ENCODE assay signal across 13 mouse cellular contexts in the genomic region with DNA sequence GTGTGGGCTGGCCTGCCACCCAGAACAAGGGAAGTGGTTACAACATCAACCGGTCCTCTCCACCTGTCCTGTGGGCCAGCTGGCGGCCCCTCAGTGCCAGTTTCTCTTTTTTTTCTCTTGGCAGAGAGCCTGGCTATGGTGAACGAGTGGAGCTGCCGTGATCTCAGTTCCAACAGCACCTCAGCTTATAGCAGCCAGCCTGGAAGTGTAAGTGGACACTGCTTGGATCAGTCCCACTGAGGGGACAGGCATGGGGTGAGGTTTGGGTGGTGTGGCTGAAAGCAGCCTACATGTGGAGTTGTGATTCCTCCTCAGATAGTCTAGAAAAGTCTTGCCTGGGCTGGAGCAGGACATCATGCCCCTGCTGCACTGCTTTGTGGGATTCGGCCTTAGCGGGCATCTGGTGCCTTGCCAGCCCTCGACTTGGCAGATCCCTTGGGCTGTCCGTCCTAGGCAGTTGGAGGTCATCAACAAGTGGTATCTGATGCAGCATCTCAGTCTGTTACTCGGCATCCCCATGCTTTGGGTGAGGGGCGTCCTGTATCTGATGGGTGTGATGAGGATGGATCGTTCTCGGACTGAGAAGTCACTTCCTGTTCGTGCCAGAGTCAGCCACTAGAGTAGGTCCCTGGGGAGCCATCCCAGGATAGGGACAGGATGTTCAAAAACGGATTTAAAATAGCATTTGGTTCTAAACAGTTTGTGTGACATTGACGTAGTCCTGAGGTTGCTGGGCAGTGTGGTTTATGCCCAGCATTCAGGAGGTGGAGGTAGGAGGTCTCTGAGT. TPM values are rescaled to one million over a fixed set of nuclear protein-coding genes. Genes with fewer than 3 reads are reported as not detected.
DNase-seq lines count a peak whose midpoint lies in the region; ATAC-seq and TF ChIP-seq lines count a peak whose summit lies in the region.
"Had no signal": no experiment of that assay in that cellular context is flagged by ENCODE, and none has a peak within 500 bp of the region (broad histone marks: within the 10 kb centered on the region; RNA-seq: fewer than 3 reads in every experiment).

No protein-coding gene starts in this region.

- H3K4me3 ChIP-seq in midbrain, postnatal 0 days (ENCODE audit: low read depth, low read length): no peak overlapping the region
- H3K4me3 ChIP-seq: erythroblast, embryonic 14.5 days; midbrain, embryonic 12.5 days had no signal

- peak; percentile 76 for DNase-seq in gastrocnemius, adult 18-20 months (ENCODE audit: low spot score)
- no peak for DNase-seq in gastrocnemius, postnatal 10 days
- DNase-seq in 3T3-L1 (ENCODE audit: low read depth, low spot score): peak; percentile 19
- DNase-seq in cerebellum, adult 9-11 months: peak; percentile 91
- DNase-seq in midbrain, postnatal 0 days (ENCODE audit: low spot score): no peak
- DNase-seq in right cerebral cortex, postnatal 25 days: no peak
- DNase-seq: adrenal gland, postnatal 25 days had no signal

- H3K27ac ChIP-seq in midbrain, postnatal 0 days (ENCODE audit: low read depth, low read length): no peak overlapping the region
- H3K27ac ChIP-seq: midbrain, embryonic 12.5 days; stomach, postnatal 0 days had no signal

- no peaks in the 10 kb centered on the region for H3K9me3 ChIP-seq in midbrain, postnatal 0 days (ENCODE audit: low read length)
- H3K9me3 ChIP-seq: midbrain, embryonic 12.5 days had no signal

- H3K4me1 ChIP-seq in midbrain, postnatal 0 days (ENCODE audit: insufficient read depth, low read length): no peaks in the 10 kb centered on the region
- H3K4me1 ChIP-seq: midbrain, embryonic 12.5 days had no signal

- H3K9ac ChIP-seq in midbrain, postnatal 0 days (replicated peaks; ENCODE audit: low read length, poor library complexity, severe bottlenecking): no peak overlapping the region
- H3K9ac ChIP-seq: midbrain, embryonic 12.5 days had no signal

- TF ChIP-seq CTCF in midbrain, postnatal 0 days (IDR thresholded peaks at IDR 0.05): no peak

- no peak overlapping the region for H3K4me2 ChIP-seq in midbrain, postnatal 0 days (ENCODE audit: low read depth, low read length, poor library complexity, severe bottlenecking)
- H3K4me2 ChIP-seq: midbrain, embryonic 12.5 days had no signal

- peak; percentile 76 to 78 for ATAC-seq in hematopoietic stem cell, adult 5-6 weeks (replicated peaks in 1 of 2; ENCODE audit: insufficient read depth in 1 of 2, low FRiP score in 2 of 2, low TSS enrichment in 1 of 2, low read depth in 1 of 2, poor library complexity in 2 of 2, severe bottlenecking in 2 of 2)
- ATAC-seq in midbrain, postnatal 0 days (ENCODE audit: low FRiP score): no peak
- no peak for ATAC-seq in CD4-positive, CD25-positive, alpha-beta regulatory T cell, adult 4 months

- 89% methylated on average over 15 of the region's 15 CpGs for WGBS in midbrain, postnatal 0 days

- peaks cover 68% of the 10 kb centered on the region for H3K36me3 ChIP-seq in midbrain, postnatal 0 days (ENCODE audit: insufficient read depth, low read length)

- H3K27me3 ChIP-seq in midbrain, postnatal 0 days (ENCODE audit: insufficient read depth, low read length): no peaks in the 10 kb centered on the region
- H3K27me3 ChIP-seq: midbrain, embryonic 12.5 days had no signal

RNA-seq across cellular contexts. Expression of a gene that starts 22.7 kb away (rescaled TPM):
- total RNA-seq in gastrocnemius, adult 18-20 months (2021): 1 to 10 TPM; 5.3 to 5.8 TPM
- total RNA-seq in gastrocnemius, postnatal 10 days (2021): 1 to 10 TPM; 6.8 to 8.0 TPM
- 11.6 and 14.4 TPM in 2 replicates for total RNA-seq in hematopoietic stem cell, adult 5-6 weeks (2017)
- 34.1 and 34.7 TPM in 2 replicates for total RNA-seq in midbrain, postnatal 0 days (2014; rRNA removed)
- 17.3 and 19.5 TPM in 2 replicates for polyA plus RNA-seq in midbrain, postnatal 0 days (2015; fragmentation: Nextera tagmentation; extraction: Ambion mirVana)
- 10 to 100 TPM; 18.4 to 30.0 TPM for polyA plus RNA-seq in CD4-positive, CD25-positive, alpha-beta regulatory T cell, adult 4 months (2017; shearing (Covaris generic))

RNA-seq across cellular contexts. Expression of a gene that starts 26.5 kb away (rescaled TPM):
- total RNA-seq in gastrocnemius, adult 18-20 months (2021): 10 to 100 TPM; 12.7 to 14.5 TPM
- total RNA-seq in gastrocnemius, postnatal 10 days (2021): 10 to 100 TPM; 12.3 to 12.4 TPM
- 13.3 and 18.7 TPM in 2 replicates for total RNA-seq in hematopoietic stem cell, adult 5-6 weeks (2017)
- total RNA-seq in midbrain, postnatal 0 days (2014; rRNA removed): 16.8 and 17.9 TPM in 2 replicates
- 30.2 and 30.3 TPM in 2 replicates for polyA plus RNA-seq in midbrain, postnatal 0 days (2015; fragmentation: Nextera tagmentation; extraction: Ambion mirVana)
- polyA plus RNA-seq in CD4-positive, CD25-positive, alpha-beta regulatory T cell, adult 4 months (2017; shearing (Covaris generic)): 10 to 100 TPM; 15.6 to 20.7 TPM

RNA-seq across cellular contexts. Expression of a gene that starts 29.1 kb away (rescaled TPM):
- total RNA-seq in gastrocnemius, adult 18-20 months (2021): 10 to 100 TPM; 14.1 to 15.6 TPM
- 10 to 100 TPM; 13.1 to 13.5 TPM for total RNA-seq in gastrocnemius, postnatal 10 days (2021)
- 16.6 and 21.9 TPM in 2 replicates for total RNA-seq in hematopoietic stem cell, adult 5-6 weeks (2017)
- 97.2 and 104 TPM in 2 replicates for total RNA-seq in midbrain, postnatal 0 days (2014; rRNA removed)
- 127 and 134 TPM in 2 replicates for polyA plus RNA-seq in midbrain, postnatal 0 days (2015; fragmentation: Nextera tagmentation; extraction: Ambion mirVana)
- polyA plus RNA-seq in CD4-positive, CD25-positive, alpha-beta regulatory T cell, adult 4 months (2017; shearing (Covaris generic)): 10 to 100 TPM; 76.7 to 77.2 TPM

RNA-seq across cellular contexts. Expression of a gene that starts 29.1 kb away (rescaled TPM):
- 10 to 100 TPM; 16.7 to 18.3 TPM for total RNA-seq in gastrocnemius, adult 18-20 months (2021)
- 10 to 100 TPM; 21.0 to 21.3 TPM for total RNA-seq in gastrocnemius, postnatal 10 days (2021)
- total RNA-seq in hematopoietic stem cell, adult 5-6 weeks (2017): 29.1 and 29.9 TPM in 2 replicates
- total RNA-seq in midbrain, postnatal 0 days (2014; rRNA removed): 39.6 and 40.1 TPM in 2 replicates
- polyA plus RNA-seq in midbrain, postnatal 0 days (2015; fragmentation: Nextera tagmentation; extraction: Ambion mirVana): 74.2 and 76.2 TPM in 2 replicates
- 10 to 100 TPM; 35.1 to 36.0 TPM for polyA plus RNA-seq in CD4-positive, CD25-positive, alpha-beta regulatory T cell, adult 4 months (2017; shearing (Covaris generic))

RNA-seq across cellular contexts. Expression of a gene that starts 35.6 kb away (rescaled TPM):
- total RNA-seq in gastrocnemius, adult 18-20 months (2021): not detected
- total RNA-seq in gastrocnemius, postnatal 10 days (2021): not detected
- not detected in 2 replicates for total RNA-seq in hematopoietic stem cell, adult 5-6 weeks (2017)
- 0.57 TPM in 1 of 2 replicates, not detected in the other for total RNA-seq in midbrain, postnatal 0 days (2014; rRNA removed)
- polyA plus RNA-seq in midbrain, postnatal 0 days (2015; fragmentation: Nextera tagmentation; extraction: Ambion mirVana): not detected in 2 replicates
- polyA plus RNA-seq in CD4-positive, CD25-positive, alpha-beta regulatory T cell, adult 4 months (2017; shearing (Covaris generic)): not detected
- polyA plus RNA-seq: erythroblast, embryonic 14.5 days; limb, embryonic 14.5 days; midbrain, embryonic 12.5 days had no signal

Comparison
In these comparisons a context has a peak if more than half of its experiments do, and no peak if none do; other contexts are left out.
1. DNase-seq: peak in gastrocnemius, adult 18-20 months (single experiment), 3T3-L1 (single experiment) and cerebellum, adult 9-11 months (single experiment); none in gastrocnemius, postnatal 10 days (single experiment), midbrain, postnatal 0 days (single experiment) and right cerebral cortex, postnatal 25 days (single experiment).
2. ATAC-seq: peak in hematopoietic stem cell, adult 5-6 weeks (2 of 2); none in midbrain, postnatal 0 days (single experiment) and CD4-positive, CD25-positive, alpha-beta regulatory T cell, adult 4 months (single experiment).